Mouse (Mus musculus): ENCODE data around the gene Rab43.

DNA sequence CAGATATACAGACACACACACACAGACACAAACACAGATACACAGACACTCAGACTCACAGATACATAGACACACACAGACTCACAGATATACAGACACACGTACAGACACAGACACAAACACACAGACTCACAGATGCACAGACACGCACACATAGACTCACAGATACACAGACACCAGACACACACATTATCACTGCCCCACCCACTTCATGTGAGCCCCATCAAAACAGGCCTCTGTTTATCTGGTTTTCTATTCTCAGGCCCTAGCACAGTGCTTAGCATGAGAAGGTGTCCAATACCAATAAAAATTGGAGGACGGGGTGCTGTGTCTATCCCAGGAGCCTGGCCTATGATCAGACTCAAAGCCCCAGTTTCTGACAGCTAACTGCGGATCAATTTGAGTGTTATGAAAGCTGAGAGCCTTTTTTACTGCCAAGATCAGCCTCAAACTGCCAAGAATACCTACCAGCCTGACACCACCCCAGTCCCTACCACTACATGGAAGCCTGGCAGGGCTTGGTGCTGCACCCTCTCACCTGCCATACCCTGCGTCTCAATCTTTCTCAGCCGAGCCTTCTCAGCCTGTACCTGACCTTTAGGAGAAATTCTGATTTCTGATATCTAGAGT, 15.6 kb downstream of the Rab43 start:
- TF ChIP-seq CTCF (IDR thresholded peaks at IDR 0.05; ENCODE audit: borderline replicate concordance, insufficient read depth, low read length) = no peak
- TF ChIP-seq POLR2A (IDR thresholded peaks at IDR 0.05; ENCODE audit: low read depth, low read length) = no peak

All from embryonic fibroblast, embryonic 13.5 days (primary cell).